Mouse (Mus musculus) T-cell, adult 2 months (primary cell): Measurements from ENCODE around the gene Smpd2.

Source experiments
- DNase-seq: peaks from one replicate; pipeline ENCODE4 v3.0.0; 2022; ENCODE audit warnings: low spot score

Smpd2 gene

DNA sequence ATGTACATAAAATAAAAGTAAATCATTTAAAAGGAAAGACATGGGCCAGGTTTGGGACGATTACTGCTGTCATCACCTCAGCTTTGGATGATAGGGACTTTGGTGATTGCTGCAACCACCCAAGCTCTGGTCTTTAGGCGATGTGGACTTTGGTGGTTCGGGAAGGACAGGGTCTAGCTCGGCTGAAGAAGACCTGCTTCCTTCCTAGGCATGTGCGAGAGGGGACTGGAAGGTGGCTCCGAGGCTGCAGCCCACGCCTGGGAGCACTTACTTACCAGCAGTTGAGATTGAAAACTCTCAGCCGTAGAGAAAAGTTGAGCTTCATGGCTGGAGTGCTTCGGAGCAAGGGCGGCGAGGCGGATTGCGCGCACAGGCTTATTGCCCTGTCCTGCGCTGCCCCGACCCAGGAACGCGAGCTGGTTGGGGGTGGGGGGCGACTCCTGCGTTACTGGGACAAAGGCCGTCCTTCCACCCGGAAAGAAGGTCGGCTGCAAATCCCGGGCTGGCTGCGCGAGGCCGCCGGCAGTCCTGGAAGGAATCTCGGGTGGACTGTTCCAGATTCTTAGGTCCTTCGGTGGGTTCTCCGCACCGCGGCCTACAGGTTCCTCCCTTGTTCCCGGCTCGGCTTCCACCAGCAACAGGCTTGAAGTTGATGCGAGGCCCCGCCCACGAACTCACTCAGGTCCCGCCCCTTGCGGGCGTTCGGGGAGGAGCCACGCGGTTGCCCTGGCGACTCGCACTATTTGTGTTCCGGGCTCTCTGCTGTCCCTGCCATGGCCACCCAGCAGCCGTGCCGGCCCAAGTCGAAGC is at the start of gene Smpd2, which contains the start of gene Ppil6:
Gene Smpd2 (minus strand): TSS at position 662 of the 810 bp plus-strand sequence.
Gene Ppil6 (plus strand): TSS at position 732 of the 810 bp plus-strand sequence.
- peak; percentile 89 for DNase-seq

GRCm38 (mm10) chr10:41538986-41539385 is 48.8 kb upstream of the Smpd2 start:
- no peak for DNase-seq

DNA sequence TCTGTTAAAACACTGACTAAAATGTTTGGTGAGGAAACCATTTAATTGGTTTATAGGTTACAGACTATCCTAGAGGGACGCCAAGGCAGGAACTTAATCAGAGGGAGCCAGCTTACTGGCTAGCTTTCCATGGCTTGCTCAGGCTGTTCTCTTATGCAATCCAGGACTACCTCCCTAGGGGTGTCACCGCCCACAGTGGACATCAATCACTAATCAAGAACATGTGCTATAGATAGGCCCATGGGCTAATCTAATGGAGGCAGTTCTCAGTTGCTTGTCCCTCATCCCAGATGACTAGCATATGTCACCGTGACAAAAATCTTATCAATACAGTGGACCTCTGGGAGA is 47.8 kb upstream of the Smpd2 start:
- DNase-seq: no peak

GRCm38 (mm10) chr10:41537226-41537982 is 47.2 kb upstream of the Smpd2 start:
- DNase-seq: no peak

DNA sequence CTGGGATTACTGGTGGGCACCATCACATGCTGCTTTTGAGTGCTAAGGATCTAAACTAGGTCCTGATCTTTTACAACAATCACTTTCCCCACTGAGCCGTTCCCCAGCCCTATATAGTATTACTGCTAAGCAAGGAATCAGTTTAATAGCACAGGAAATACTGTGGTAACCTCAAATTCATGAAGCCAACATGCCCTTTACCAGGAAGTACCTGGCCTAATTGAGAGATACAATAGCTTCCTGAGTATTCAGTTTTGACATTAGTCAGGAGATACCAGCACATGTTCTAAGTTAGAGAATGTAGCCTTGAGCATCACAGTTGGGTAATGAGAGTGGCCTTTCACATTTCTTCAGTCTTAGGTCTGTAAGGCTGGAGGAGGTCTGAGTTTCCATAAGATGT is 46.5 kb upstream of the Smpd2 start:
- no peak for DNase-seq

DNA sequence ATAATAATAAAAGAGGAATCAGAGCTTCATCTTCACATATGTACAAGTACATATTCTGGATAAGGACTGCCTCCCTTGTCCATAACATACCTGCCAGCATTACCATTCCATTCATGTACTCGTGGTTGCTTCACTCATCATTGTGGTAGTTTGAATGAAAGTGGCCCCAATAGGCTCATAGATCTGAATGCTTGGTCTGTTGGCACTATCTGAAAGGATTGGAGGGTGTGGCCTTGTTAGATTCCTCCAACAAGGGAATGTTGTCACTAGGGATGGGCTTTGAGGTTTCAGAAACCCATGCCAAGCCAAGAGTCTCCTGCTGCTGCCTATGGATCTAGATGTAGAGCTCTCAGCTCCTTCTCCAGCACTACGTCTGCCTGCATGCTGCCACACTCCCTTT is 45.8 kb upstream of the Smpd2 start:
- DNase-seq: no peak

DNA sequence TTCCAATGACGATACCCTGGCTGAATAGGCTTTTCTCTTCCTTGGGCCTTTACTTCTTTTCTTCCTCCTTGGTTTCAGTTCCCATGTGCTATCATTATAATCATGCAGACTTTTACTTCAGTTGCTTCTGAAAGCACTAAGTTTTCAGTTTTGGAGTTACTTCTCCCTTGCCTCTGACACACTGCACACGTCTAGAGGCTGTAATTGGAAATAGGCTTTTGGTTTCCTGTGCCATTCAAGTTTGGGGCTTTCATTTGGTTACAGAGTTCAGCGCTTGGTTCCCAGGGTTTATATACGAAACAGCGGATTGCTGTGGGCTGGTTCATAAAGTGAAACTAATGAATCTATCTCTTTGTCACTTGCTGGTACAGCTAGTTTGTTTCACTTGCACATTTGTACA is 39.8 kb upstream of the Smpd2 start:
- DNase-seq: peak; percentile 58

DNA sequence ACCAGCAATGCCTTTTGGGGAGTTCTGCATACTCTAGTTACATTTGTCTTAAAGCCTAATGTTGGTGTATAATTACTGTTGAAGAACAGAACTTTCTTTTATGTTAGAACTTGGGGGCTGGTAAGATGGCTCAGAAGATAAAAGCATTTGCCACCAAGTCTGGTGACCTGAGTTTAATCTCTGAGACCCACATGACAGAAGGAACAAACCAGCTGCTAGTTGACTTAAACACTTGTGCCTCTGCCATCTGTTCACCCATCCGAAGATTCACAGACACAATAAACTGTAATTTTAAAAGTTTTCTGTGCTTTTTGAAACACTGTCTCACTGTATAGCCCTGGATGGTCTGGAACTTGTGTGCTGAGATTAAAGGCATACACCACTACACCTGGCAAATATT is 35.5 kb upstream of the Smpd2 start:
- DNase-seq: no peak

DNA sequence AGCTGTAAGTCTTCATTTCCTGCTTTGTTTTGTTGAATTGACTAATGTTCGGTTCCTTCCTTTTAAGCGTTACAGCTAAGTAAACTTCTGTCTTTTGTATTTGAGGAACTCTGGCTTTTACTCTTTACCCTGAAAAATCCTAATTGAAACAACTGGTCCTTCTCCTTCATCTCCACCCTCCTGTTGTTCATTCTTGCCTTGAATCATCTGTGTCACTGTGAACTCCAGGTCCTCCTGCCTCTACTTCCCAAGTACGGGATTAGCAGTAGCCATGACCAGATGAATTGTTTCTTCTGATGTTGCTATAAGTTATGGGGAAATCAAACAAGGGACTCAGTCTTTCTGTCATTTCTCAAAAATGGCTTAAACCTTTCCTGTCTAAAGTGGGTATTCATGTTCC is 33.2 kb upstream of the Smpd2 start:
- no peak for DNase-seq

DNA sequence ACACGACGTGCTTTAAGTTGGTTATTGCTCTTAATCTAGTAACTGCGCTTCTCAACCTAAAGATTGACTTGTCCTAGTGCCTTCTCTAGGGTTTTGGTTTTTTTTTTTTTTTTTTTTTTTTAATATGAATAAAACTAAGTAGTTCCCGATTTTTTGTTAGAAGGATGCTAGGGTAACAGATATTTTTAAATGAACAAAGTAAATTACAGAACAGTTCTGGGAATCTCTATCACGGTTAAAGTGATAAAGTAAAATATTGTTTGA is 30.2 kb upstream of the Smpd2 start:
- DNase-seq: no peak

GRCm38 (mm10) chr10:41519640-41520409 is 29.7 kb upstream of the Smpd2 start:
- peak; percentile 64 for DNase-seq

DNA sequence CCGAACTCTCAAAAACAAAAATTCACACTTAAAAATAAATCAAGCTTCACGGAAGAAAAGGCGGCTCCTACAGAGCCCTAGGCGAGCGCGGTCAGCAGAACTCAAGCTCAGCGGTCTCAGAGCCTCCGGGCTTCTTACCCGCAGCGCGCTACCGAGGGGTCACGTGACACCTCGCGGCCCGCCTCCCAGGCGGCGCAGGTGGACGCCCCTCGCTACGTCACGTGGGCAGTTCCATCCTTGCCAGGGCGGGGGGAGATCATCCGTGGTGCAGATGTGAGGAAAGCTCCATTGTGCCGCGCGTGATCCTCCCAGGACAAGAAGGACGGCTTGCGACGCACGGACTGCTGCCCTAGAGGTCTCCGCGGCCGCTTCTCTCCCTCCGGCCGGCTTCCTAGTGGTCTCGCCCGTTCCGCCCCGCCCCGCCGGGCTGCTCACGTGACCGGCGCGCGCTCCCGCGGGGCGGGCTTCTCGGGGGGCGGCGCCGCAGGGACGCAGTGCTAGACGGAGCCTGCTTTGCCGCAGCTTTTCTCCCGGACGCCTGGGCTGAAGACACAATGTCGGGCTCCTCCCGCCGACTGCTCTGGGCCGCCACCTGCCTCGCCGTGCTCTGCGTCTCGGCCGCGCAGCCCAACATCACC is 28.9 kb upstream of the Smpd2 start, which contains the start of gene Cd164:
Gene Cd164 (plus strand): TSS at position 434 of the 638 bp plus-strand sequence.
- DNase-seq: peak; percentile 88

GRCm38 (mm10) chr10:41518508-41518980 is 28.4 kb upstream of the Smpd2 start:
- peak; percentile 86 for DNase-seq

GRCm38 (mm10) chr10:41514921-41515320 is 24.8 kb upstream of the Smpd2 start:
- no peak for DNase-seq

- no peak for DNase-seq
These were observed 24.1 kb upstream of the Smpd2 start for GRCm38 (mm10) chr10:41514301-41514700.

GRCm38 (mm10) chr10:41509160-41509559 is 19.0 kb upstream of the Smpd2 start:
- no peak for DNase-seq

DNA sequence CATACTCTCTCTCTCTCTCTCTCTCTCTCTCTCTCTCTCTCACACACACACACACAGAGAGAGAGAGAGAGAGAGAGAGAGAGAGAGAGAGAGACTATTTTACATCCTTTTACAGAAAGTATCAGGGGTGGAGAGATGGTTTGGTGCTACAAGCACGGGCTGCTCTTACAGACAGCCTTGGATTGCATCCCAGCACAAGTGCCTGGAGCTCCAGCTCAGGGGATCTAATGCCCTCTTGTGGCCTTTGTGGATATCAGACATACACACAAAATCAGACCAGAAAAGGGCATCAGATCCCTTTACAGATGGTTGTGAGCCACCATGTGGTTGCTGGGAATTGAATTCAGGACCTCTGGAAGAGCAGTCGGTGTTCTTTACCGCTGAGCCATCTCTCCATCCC is 15.3 kb upstream of the Smpd2 start:
- peak; percentile 70 for DNase-seq

- no peak for DNase-seq
These were observed 14.8 kb upstream of the Smpd2 start for GRCm38 (mm10) chr10:41504996-41505395.

DNA sequence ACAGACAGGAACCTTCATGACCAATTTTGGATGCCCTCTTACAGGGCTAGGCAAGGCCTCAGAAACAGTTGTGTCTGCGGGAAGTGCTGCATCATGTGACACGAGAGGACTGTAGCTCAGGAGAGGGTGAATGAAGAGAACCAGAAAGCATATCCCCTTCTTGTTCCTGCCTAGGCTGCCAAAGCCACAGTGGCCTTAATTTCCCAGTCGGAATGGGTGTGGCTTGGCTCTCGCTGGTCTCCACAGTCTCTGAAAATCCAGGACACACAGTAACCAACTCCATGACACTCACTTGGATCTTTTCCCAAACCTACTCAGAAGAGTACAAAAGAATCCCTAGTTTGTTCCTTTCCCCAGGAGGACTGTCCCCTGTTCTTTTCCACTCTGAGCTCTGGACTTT is 10.8 kb upstream of the Smpd2 start:
- DNase-seq: no peak

GRCm38 (mm10) chr10:41491111-41491510 is 942 bp upstream of the Smpd2 start:
- DNase-seq: no peak

DNA sequence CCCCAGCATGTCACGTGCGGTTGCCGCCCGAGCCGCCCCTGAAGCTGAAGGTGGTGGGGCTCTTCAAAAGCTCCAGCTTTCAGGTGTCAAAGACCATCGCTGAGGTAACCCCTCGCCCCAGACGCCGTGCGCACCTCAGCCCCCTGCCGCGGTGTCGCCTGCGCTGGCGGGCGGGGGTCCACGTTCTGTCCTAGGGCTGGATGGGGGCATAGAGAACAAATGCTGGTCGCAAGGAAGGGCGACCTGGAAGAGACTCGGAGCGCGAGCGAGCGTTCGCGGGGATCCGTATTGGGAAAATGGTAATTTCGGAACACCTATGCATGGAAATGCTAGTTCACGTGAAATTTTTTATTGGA is 327 bp upstream of the Smpd2 start:
- DNase-seq: no peak

- no peak for DNase-seq
These were observed 875 bp downstream of the Smpd2 start for GRCm38 (mm10) chr10:41489294-41489693.
